Mouse (Mus musculus) midbrain, embryonic 10.5 days (tissue): ENCODE measurements around the gene Ahcyl1. TPM values are rescaled to one million over a fixed set of nuclear protein-coding genes. Genes with fewer than 3 reads are reported as not detected.

Source experiments
- DNase-seq: peaks from one replicate; pipeline ENCODE4 v3.0.0-alpha.2; 2017; ENCODE audit warnings: low spot score
- H3K27ac ChIP-seq: fragments of 300-500 bp; sonication (generic); replicated peaks from 2 replicates; pipeline ENCODE4 v1.5.1; 2016; ENCODE audit warnings: mild to moderate bottlenecking
- H3K27me3 ChIP-seq: fragments of 300-500 bp; sonication (generic); 2 replicates; pipeline ENCODE4 v1.6.1; 2016; ENCODE audit warnings: low read depth, mild to moderate bottlenecking; ENCODE audit not compliant: poor library complexity, severe bottlenecking
- H3K36me3 ChIP-seq: fragments of 300-500 bp; sonication (generic); 2 replicates; pipeline ENCODE4 v1.6.1; 2016; ENCODE audit warnings: mild to moderate bottlenecking, moderate library complexity
- H3K4me1 ChIP-seq: fragments of 300-500 bp; sonication (generic); 2 replicates; pipeline ENCODE4 v1.6.1; 2016
- H3K4me3 ChIP-seq: fragments of 300-500 bp; sonication (generic); 2 replicates; pipeline ENCODE4 v1.5.1; 2016; ENCODE audit warnings: mild to moderate bottlenecking, moderate library complexity
- H3K9me3 ChIP-seq: fragments of 300-500 bp; sonication (generic); replicated peaks from 2 replicates; pipeline ENCODE4 v1.6.1; 2016; ENCODE audit warnings: mild to moderate bottlenecking
- WGBS: fragments of 180-500 bp; shearing (Covaris S2); methylation state at CpG from one replicate; pipeline ENCODE4 v1.1.7; 2016; 5-methylcytosine and 5-hydroxymethylcytosine counted together
- polyA plus RNA-seq: library from polyadenylated mRNA; unstranded; fragments of >200 nt; fragmentation: Nextera tagmentation; extraction: Ambion mirVana; gene quantifications from 2 replicates; pipeline ENCODE4 v1.2.1, GENCODE M21; 2016

Ahcyl1 gene
- polyA plus RNA-seq, 1 experiment from 2014 or later, result 92.4 TPM

GRCm38 (mm10) chr3:107619911-107620310 is 76.4 kb downstream of the Ahcyl1 start:
- Histone ChIP-seq H3K27ac (no peak overlapping the region), H3K9me3 (no peaks in the 10 kb centered on the region), H3K36me3 (peaks cover 100% of the 10 kb centered on the region), H3K27me3 (no peaks in the 10 kb centered on the region), H3K4me1 (no peaks in the 10 kb centered on the region), H3K4me3 (no peak overlapping the region)
- DNase-seq, result no peak
- WGBS, result 87% methylated on average over 6 of the region's 6 CpGs

DNA sequence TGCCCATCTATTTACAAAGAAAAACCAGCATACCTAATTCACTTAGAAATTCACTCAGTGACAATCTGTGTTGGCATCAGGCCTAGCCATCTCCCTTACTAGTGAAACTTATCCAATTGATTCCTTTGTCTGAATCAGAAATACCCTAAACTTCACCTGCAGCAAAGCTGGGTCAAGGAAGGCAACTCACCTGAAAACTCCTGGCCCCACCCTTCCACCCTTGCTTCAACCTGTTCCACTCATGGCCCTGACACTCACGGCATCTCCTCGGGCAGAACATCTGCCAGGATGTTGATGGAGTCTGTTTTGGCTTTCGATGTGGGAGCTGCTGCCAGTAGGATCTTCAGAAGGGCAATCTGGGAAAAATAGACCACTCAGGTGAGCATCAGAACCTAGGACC is 78.6 kb downstream of the Ahcyl1 start:
- WGBS, result 96% methylated on average over 3 of the region's 3 CpGs
- Histone ChIP-seq H3K36me3 (peaks cover 100% of the 10 kb centered on the region), H3K4me3 (no peak overlapping the region)

More for the DNA sequence above, 78.6 kb downstream of the Ahcyl1 start:
- H3K4me1 ChIP-seq, result no peaks in the 10 kb centered on the region
- no peak overlapping the region for H3K27ac ChIP-seq
- no peaks in the 10 kb centered on the region for H3K9me3 ChIP-seq
- H3K27me3 ChIP-seq, result no peaks in the 10 kb centered on the region
- DNase-seq, result no peak

Other genes with a start within 250 kb of the Ahcyl1 start
- 0.10 TPM in 1 of 2 replicates, not detected in the other for gene Kcnc4, start 237.0 kb downstream of the Ahcyl1 start, polyA plus RNA-seq
- gene Slc6a17, start 178.5 kb downstream of the Ahcyl1 start, polyA plus RNA-seq, result 1.4 and 1.6 TPM in 2 replicates
- 0.12 TPM in 1 of 2 replicates, not detected in the other for gene Ubl4b, start 141.5 kb downstream of the Ahcyl1 start, polyA plus RNA-seq
- gene Alx3, start 101.5 kb downstream of the Ahcyl1 start, polyA plus RNA-seq, result 4.9 and 6.7 TPM in 2 replicates
- gene Gm10961, start 65.2 kb downstream of the Ahcyl1 start, polyA plus RNA-seq, result not detected in 2 replicates
- gene Strip1, start 64.9 kb downstream of the Ahcyl1 start, polyA plus RNA-seq, result 70.0 and 83.8 TPM in 2 replicates
- gene Csf1, start 63.9 kb upstream of the Ahcyl1 start, polyA plus RNA-seq, result 6.5 and 7.7 TPM in 2 replicates
- not detected in 2 replicates for gene Eps8l3, start 180.7 kb upstream of the Ahcyl1 start, polyA plus RNA-seq
- gene Gstm5, start 199.3 kb upstream of the Ahcyl1 start, polyA plus RNA-seq, result 240 and 243 TPM in 2 replicates
- 20.6 and 39.5 TPM in 2 replicates for gene Gstm7, start 235.3 kb upstream of the Ahcyl1 start, polyA plus RNA-seq
- gene Gstm6, start 247.2 kb upstream of the Ahcyl1 start, polyA plus RNA-seq, result 13.1 and 13.4 TPM in 2 replicates